Mouse (Mus musculus): ENCODE data around the gene Cisd1.
"Not testable (repeated sequence)": the region's sequence is repeated elsewhere in the genome, so short reads cannot be mapped to it uniquely, and the experiment has no call there.

Gene Cisd1

GRCm38 (mm10) chr10:71344579-71345143 is at the start of gene Cisd1:
TSS of gene Cisd1 (minus strand) at chr10:71344954.
- DNase-seq (ENCODE audit: low read depth, low spot score), result peak; percentile 98

DNA sequence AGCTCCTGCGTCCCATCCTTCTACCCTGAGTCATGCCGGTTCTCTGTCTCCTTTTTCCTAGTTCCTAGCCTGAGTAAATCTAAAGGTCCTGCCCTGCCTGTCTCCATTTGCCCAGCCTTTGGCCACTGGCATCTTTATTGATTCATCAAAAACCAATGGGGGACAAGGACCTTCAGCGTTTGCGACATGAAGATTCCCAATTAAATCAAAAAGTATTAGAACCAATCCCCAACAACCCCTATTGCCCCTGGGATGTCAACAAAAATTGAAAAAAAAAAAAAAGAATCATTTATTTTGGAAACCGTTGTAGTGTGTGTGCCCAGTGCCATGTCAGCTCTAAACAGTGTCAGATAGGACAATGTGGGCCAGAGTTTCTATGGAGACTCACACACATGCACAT is 44.6 kb upstream of the Cisd1 start:
- DNase-seq (ENCODE audit: low read depth, low spot score), result no peak

DNA sequence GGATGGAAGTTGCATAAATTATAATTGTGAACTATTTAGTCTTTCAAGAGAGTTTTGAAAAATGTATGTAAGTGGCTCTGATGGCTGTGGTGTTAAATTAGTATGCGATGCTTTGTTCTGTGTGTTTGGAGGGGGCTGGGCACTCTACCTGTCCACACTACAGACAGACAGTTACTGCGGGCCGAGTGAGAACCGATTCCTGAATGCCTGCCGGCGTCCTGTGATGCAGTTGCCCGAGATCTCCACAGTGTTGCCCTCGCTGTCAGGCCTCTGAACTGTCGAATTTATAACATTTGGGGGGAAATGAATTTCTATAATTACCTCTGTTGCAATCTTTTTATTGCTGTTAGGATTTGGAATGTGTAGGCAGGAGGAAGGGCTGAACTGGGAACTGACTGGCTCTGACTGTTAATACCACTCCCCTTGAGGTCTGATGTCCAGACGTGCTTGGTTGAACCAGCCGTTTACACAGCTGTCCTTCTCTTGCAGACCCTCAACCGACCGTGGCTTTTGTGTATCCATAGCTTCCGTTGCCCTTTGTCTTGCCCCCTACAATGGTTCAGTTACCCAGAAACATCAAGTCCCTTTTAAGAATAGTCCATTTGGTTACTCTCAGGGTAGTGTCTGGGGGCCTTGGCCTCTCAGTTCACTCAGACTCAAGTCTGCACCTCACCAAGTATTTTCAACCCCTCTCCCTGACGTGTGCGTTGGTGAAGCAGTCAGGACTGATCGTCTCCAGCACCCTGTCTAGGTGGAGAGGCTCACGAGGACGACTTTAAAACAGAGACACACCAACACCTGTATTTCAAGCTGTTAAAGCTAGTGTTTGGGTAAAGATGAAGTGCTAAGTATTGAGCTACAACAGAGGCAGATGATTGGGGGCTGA is 39.6 kb upstream of the Cisd1 start:
- no peak for DNase-seq (ENCODE audit: low read depth, low spot score)

GRCm38 (mm10) chr10:71383552-71383924 is 38.8 kb upstream of the Cisd1 start:
- not testable (repeated sequence) for DNase-seq (ENCODE audit: low read depth, low spot score)

GRCm38 (mm10) chr10:71382858-71383551 is 38.3 kb upstream of the Cisd1 start:
- no peak for DNase-seq (ENCODE audit: low read depth, low spot score)

- no peak for DNase-seq (ENCODE audit: low read depth, low spot score)
Observed at GRCm38 (mm10) chr10:71382109-71382508, 37.4 kb upstream of the Cisd1 start.

DNA sequence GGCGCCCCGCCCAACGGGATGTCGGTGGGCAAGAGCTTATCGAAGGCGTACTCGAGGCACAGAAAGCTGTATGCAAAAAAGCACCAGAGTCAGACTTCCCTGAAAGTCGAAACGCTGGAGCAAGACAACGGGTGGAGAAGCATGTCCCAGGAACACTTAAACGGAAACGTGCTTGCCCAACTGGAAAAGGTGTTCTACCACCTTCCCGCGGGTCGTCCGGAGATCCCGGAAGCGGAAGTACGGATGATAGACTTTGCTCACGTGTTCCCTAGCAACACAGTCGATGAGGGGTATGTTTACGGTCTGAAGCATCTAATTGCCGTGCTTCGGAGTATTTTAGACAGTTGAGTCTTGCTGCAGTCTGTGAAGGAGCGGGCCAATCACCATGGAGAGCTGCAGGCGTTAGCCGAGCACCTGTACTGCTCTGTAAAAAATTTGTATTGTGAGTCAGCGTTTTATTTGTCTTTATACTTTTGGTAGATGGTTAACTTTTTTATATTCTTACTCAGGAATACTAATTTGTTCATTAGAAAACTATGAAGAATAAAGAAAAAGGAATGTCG is 36.8 kb upstream of the Cisd1 start:
- DNase-seq (ENCODE audit: low read depth, low spot score), result no peak

- peak; percentile 79 for DNase-seq (ENCODE audit: low read depth, low spot score)
Observed at GRCm38 (mm10) chr10:71380406-71380805, 35.7 kb upstream of the Cisd1 start.

DNA sequence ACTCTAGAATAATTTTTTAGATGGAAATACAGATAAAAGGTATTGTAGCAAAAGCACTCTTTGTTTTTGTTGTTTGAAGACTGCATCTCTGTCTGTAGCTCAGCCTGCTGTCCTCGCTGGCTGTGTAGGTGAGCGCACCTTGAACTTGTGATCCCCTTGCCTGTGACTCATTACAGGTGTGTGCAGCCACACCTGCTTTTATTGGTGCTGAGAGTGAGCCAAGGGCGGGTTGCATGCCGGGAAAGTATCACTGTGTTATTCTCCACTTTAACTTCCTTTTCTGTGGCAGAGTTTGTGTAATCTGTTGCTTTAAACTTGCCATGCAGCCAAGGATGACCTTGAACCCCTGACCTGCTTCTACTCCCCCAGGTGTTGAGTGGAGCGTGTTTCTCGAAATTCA is 31.3 kb upstream of the Cisd1 start:
- DNase-seq (ENCODE audit: low read depth, low spot score), result no peak

DNA sequence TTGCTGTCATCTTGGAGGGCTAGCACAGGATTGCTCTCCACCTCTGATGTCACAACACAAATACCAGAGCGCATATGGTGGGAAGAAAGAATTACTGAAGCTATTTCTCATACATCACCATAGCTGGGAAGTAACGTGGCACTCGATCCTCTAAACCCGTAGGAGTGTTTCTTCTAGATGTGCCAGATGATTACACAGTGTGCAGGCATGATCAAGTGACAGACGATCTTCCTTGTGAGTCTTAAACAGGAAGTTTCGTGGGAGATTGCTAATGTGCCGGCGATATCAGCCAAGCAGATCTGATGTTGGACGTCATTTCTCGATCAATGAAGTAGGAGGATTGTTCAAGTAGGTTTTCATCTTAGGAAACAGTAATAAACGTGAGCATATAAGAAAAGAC is 29.0 kb upstream of the Cisd1 start:
- peak; percentile 60 for DNase-seq (ENCODE audit: low read depth, low spot score)

DNA sequence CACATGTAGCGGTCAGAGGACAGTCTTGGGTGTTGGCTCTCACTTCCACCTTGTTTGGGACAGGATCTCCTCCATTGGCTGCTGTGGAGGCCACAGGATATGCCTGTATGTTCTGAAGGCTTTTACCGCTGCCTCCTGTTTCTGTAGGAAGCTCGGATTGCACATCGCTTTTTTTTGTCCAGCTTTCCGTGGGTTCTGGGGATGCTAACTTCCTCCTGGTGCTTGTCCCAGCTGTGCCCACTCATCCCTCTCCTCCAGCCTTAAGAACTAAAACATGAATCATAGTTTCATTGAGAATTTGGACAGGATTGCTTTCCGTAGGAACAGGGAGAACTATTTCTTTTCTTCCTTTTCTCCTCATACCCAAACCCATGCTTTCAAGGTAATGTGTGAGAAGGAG is 27.1 kb upstream of the Cisd1 start:
- peak; percentile 88 for DNase-seq (ENCODE audit: low read depth, low spot score)

GRCm38 (mm10) chr10:71369466-71369865 is 24.7 kb upstream of the Cisd1 start:
- no peak for DNase-seq (ENCODE audit: low read depth, low spot score)

DNA sequence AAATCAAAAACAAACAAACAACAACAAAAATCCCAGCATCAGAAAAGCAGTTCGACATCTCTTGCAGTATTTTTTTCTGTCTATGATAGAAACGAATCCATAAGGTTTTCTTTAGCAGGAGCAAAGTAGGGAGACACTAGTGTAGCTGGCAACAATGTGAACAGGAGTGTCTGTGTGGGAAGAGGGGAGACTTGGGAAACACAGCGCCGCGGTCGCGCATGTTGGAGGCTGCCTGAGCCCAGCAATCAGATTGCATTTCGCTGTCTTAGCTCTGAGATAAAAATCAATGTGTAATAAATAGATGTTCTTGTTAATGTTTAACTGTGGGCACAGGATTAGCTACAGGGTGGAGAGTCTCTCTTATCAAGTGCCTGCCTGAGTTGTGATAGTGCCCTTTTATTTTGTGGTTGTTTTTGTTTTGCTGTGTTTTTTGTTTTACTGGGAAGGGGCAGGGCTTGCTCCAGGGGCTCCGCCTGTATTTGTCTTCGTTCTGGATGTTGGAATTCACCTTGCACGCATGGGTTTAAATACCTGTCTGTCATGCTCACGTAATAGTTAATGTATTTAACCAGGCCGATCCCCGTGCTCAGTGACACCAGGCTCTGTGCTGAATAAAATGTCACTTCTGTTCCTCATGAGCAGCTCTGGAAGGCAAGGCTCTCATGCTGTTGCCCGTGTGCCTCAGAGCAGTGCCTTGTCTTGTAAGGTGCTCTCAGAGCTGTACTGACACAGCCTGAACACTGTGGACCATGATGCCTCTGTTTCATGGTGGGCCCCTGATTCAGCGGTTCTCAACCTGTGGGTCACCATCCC is 23.6 kb upstream of the Cisd1 start:
- peak; percentile 58 for DNase-seq (ENCODE audit: low read depth, low spot score)

DNA sequence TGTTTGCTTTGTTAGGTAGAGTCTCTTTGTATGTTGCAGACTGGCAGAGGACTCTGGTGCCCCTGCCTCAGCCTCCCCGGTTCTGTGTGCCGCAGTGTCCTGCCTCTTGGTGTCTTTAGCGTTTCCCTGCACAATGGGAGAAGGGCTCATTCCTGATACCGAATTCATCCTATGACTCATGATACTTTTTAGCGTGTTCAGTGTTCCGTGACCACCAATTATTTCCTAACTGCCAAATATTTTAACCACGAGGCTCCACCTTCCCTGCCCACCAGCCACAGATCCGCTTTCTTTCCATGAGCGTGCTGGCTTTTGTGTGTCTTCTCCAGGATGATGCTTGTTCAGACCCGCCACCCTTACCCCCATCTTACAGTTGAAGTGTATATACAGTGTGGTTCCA is 19.1 kb upstream of the Cisd1 start:
- no peak for DNase-seq (ENCODE audit: low read depth, low spot score)

DNA sequence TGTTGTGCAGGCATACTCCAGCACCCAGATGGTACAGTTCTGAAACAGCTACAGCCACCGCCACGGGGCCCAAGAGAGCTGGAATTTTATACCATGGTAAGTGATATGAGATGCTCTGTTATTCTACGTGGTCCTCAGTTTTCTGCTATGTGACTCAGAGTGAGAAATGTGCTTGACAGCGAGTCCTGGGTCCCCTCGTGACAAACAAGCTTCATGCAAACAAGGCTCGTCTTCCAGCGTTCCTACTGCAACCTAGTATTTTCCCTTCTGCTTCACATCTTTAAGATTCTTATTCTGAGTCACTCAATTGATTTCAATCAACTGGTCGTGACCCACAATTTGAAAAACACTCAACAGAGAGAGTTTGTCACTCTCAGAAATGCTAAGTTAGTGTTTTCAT is 18.7 kb upstream of the Cisd1 start:
- no peak for DNase-seq (ENCODE audit: low read depth, low spot score)

DNA sequence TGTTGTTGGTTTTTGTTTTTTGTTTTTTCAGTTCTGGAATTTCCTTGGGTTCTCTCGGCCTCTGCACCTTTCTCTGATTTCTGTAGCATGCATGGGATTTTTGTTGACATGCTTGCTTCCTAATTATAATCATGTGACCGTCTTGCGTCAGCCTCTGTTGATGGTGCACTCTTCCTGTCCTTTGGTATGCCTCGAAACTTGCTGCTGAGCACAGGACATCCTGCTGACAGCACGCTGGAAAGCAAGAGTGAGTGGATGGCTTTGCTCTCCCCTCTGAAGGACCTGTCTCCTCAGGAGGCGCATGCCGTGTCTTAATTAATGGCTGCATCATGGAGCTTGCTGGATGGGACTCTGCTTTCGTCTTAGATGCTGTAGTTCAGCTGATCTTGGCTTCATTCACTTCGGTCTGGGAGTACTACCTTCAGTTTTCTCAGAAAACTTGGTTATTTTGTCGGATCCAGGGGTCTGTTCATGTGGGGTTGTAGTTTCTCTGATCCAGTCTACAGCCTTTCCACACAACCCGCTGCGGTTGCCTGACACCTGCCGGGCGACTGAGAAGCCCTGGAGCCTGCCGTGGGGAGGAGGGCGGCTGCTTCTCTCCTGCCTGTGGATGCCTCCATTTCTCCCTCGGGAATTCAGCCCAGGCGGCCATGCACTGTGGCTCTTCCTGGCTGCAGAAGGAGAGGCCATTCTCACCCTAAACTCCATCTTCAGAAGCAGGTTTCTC is 17.2 kb upstream of the Cisd1 start:
- DNase-seq (ENCODE audit: low read depth, low spot score), result no peak

GRCm38 (mm10) chr10:71361044-71361443 is 16.3 kb upstream of the Cisd1 start:
- DNase-seq (ENCODE audit: low read depth, low spot score), result no peak

DNA sequence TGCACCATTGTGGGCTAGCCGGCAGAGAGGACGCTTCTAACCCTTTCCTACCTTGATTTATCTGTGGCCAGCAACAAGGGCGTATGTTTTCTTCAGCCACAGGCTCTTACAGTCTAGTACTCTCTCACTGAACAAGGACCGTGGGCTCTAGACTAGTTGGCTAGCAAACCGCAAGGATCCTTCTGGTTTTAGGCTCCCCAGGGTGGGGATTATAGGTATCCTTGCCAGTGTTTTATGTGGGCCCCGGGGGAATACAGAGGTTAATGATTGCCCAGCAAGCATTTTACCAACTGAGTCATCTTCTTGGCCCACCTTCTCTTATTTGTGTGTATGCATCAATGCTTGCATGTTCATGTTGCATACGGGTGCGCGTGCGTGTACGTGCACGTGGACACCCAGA is 10.2 kb upstream of the Cisd1 start:
- DNase-seq (ENCODE audit: low read depth, low spot score), result no peak

GRCm38 (mm10) chr10:71353850-71354249 is 9.1 kb upstream of the Cisd1 start:
- DNase-seq (ENCODE audit: low read depth, low spot score), result no peak

GRCm38 (mm10) chr10:71351301-71351700 is 6.5 kb upstream of the Cisd1 start:
- DNase-seq (ENCODE audit: low read depth, low spot score), result no peak

GRCm38 (mm10) chr10:71349290-71349689 is 4.5 kb upstream of the Cisd1 start:
- DNase-seq (ENCODE audit: low read depth, low spot score), result no peak
